Mouse (Mus musculus) CH12F3 (cell line): ENCODE results near the gene 9530003J23Rik.

Source experiments
- in situ Hi-C: fragments of 300-500 bp; cut with MboI; formaldehyde crosslinking; loops from 2 replicates; pipeline ENCODE4 v1.14.3; 2020; ENCODE audit warnings: low sequenced_read_pairs

9530003J23Rik gene

GRCm38 (mm10) chr10:117195005-117195404 lies 43.5 kb downstream of the 9530003J23Rik start:
- in situ Hi-C loops = no loop called here

DNA sequence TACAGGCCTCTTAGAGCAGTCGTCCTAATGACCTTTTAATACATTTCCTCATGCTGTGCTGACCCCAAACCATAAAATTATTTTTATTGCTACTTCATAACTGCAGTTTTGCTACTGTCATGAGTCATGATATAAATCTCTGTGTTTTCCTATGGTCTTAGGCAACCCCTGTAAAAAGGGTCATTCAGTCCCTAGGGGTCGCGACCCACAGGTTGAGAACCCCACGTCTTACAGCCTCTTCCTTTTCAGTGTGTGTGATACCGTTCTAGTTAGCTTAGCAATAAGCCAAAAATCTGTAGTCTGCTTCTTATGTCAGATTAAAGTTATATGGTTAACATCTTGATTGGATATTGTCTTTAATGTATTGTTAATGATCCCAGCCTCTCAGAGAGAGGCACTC lies 45.1 kb downstream of the 9530003J23Rik start:
- in situ Hi-C loops = no loop called here

DNA sequence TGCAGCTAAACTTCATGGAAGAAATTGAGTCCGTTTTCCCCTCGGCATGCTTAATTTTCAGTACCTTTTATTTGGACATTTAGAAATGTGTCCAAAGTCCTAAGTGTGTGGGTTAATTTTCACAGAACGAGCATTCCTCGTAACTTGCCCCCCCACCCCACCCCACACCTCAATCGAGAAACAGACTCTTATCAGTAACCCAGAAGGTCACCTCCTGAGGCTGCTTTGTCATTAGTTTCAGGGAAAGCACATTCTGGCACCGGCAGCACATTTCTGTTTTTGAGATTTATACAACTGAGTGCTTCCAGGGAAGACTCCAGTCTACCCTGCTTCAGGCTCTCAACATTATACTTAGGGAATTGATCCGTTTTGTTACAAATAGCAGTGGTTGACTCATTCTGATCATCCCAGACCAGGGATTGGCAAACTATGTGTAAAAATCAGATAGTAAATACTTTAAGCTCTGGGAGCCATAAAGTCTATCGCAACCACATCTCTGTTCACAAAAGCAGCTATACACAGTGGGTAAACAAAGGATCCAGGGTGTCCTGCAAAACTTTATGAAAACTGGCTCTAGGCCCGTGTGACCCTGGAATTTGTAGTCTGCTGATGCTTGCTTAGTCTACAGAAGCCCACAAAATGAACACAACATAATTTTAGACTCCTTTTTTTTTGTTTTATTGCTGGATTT lies 53.0 kb downstream of the 9530003J23Rik start:
- in situ Hi-C loops = no loop called here
